Mouse (Mus musculus): ENCODE measurements around the gene Nt5c2. TPM values are rescaled to one million over a fixed set of nuclear protein-coding genes. Genes with fewer than 3 reads are reported as not detected.

Gene Nt5c2
- polyA plus RNA-seq, 1 experiment from 2014 or later = 70.4 TPM

DNA sequence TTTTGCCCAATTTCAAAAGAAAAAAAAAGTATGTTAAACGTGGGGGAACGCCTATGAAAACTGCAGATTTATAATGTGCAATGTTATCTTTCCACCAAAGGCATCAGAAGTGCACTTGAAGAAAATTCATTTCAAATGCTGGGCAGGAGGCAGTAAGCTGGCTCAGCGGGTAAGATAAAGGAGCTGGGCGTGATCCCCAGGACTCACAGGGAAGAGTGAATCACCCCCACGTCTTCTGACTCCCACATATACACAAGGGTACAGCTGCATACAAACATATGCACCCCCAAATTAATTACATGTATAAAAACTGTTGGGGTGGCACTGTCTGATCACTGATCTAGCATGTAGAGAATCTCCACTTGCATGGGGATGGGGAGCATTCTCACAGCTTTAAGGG is 82.3 kb downstream of the Nt5c2 start:
- H3K4me1 ChIP-seq = peaks cover 12% of the 10 kb centered on the region
- no peak overlapping the region for H3K4me3 ChIP-seq
- no peak overlapping the region for H3K9ac ChIP-seq
- H3K27ac ChIP-seq = no peak overlapping the region
- WGBS = 78% methylated on average over 5 of the region's 5 CpGs
- H3K9me3 ChIP-seq = no peaks in the 10 kb centered on the region
- no peaks in the 10 kb centered on the region for H3K36me3 ChIP-seq
- H3K4me2 ChIP-seq = no peak overlapping the region
- H3K27me3 ChIP-seq = no peaks in the 10 kb centered on the region
- no peak for ATAC-seq (ENCODE audit: insufficient number of reproducible peaks, low FRiP score, low TSS enrichment, low read depth)

DNA sequence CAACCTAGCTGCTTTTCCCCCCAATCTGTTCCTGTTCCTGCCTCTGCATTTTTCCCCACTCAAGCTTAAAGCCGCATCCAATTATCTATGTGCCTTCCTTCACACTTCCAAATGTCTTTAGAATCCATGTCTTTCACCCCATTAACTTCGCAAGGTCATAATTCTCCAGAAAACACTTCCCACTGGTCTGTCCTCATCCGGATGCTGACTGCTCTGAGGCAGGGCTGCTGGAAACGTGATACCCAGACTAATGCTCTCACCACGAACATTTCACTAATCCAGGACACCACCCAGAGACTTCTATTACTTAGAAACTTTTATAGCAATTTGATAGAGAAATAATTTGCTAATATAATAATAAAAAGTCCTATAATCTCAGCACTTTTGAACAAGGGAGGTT is 84.9 kb downstream of the Nt5c2 start:
- Histone ChIP-seq H3K9ac (no peak overlapping the region), H3K36me3 (no peaks in the 10 kb centered on the region), H3K4me3 (no peak overlapping the region), H3K27me3 (no peaks in the 10 kb centered on the region), H3K27ac (no peak overlapping the region), H3K4me2 (no peak overlapping the region), H3K9me3 (no peaks in the 10 kb centered on the region), H3K4me1 (peaks cover 10% of the 10 kb centered on the region)
- WGBS = 51% methylated on average over 5 of the region's 5 CpGs
- no peak for ATAC-seq (ENCODE audit: insufficient number of reproducible peaks, low FRiP score, low TSS enrichment, low read depth)

DNA sequence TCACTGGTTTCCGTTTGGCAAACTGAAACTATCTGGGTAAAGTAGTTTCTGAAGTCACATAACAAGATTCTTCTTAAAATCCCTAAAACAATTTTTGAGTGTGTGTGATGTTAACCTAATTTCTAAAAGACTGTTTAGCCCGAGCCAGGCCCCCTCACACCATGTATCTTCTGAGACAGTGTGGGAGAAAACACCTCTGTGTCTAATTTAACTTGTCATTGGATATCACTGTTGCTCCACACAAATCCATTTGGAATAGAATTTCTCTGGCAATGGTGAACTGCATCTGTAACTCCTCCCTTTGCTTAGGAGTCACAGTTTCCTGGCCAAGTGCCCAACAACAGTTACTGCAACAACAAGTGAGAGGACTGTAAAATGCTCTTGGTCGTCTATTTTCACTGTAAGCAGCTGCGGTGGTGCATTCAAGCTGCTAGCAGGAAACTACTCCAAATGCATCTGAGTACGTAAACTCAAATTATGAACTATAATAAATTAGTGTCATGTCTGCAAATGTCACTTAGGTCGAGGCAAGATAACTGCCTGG is 85.8 kb downstream of the Nt5c2 start:
- no peaks in the 10 kb centered on the region for H3K27me3 ChIP-seq
- H3K36me3 ChIP-seq = no peaks in the 10 kb centered on the region
- no peak overlapping the region for H3K4me2 ChIP-seq
- ATAC-seq (ENCODE audit: insufficient number of reproducible peaks, low FRiP score, low TSS enrichment, low read depth) = 0 out of 2 replicates have a peak, but pooled peaks have one; percentile 14
- peaks cover 10% of the 10 kb centered on the region for H3K4me1 ChIP-seq
- 19% methylated on average over 6 of the region's 6 CpGs for WGBS
- no peaks in the 10 kb centered on the region for H3K9me3 ChIP-seq
- no peak overlapping the region for H3K9ac ChIP-seq
- peak overlapping the region; percentile 2 for H3K27ac ChIP-seq
- H3K4me3 ChIP-seq = no peak overlapping the region

DNA sequence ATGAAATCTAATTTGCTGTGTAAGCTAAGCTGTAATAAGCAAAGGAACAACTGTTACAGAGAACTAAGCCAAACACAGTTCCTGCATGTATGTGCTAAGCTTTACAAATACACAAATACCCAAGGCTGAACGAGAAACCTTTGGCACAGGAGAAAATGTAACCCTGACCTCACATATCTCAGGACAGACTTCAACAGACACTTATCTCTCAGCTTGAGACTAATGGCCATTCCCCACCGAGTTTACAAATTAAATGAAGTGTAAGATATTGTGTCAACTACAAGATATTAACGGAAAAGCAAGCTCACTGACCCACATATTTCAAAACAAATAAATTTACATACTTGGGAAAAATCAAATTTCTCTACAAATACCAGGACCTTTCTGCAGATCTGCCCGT is 86.8 kb downstream of the Nt5c2 start:
- no peaks in the 10 kb centered on the region for H3K9me3 ChIP-seq
- H3K27ac ChIP-seq = no peak overlapping the region
- WGBS = 69% methylated on average over 4 of the region's 4 CpGs
- H3K4me3 ChIP-seq = no peak overlapping the region
- H3K4me1 ChIP-seq = peaks cover 10% of the 10 kb centered on the region
- no peaks in the 10 kb centered on the region for H3K36me3 ChIP-seq
- no peak overlapping the region for H3K4me2 ChIP-seq
- H3K27me3 ChIP-seq = no peaks in the 10 kb centered on the region
- H3K9ac ChIP-seq = no peak overlapping the region
- no peak for ATAC-seq (ENCODE audit: insufficient number of reproducible peaks, low FRiP score, low TSS enrichment, low read depth)

DNA sequence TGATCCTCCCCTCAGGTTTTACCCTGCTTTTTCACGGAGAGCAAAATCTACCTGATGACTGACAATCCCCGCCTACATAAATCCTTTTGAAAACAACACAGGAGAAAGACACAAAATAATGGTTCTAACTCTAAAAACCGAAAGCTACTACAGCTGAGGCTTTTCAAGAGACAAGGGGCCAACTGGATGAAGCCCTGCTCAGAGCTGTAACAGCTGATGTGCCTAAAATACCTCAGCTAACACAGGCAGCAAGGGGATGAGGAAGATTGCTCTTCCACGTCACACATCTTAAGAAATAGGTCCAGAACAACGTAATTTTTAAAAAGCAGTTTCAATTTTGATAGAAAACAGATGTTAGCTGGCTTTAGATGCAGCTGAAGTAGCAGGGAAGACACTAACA is 88.0 kb downstream of the Nt5c2 start:
- Histone ChIP-seq H3K27ac (peak overlapping the region; percentile 35; the same call in 1 of the 2 replicates), H3K27me3 (no peaks in the 10 kb centered on the region), H3K4me1 (peaks cover 10% of the 10 kb centered on the region), H3K4me2 (no peak overlapping the region), H3K4me3 (no peak overlapping the region), H3K9me3 (no peaks in the 10 kb centered on the region), H3K9ac (no peak overlapping the region), H3K36me3 (no peaks in the 10 kb centered on the region)
- 36% methylated on average over 5 of the region's 5 CpGs for WGBS
- ATAC-seq (ENCODE audit: insufficient number of reproducible peaks, low FRiP score, low TSS enrichment, low read depth) = no peak

DNA sequence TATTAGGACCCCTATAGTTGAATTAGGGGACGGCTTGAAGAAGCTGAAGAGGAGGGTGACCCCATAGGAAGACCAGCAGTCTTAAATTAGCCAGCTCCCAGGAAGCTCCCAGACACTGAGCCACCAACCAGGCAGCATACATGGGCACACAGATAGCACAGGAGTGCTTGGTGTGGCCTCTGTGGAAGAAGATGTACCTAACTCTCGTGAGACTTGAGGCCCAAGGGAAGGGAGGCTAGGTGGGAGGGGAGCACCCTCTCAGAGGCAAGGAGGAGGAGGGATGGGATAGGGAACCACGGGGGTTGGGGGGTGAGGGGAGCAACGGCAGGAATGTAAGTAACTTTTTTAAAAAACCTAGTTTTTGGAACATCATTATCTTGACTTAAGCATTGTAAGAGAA is 88.6 kb downstream of the Nt5c2 start:
- no peak overlapping the region for H3K27ac ChIP-seq
- WGBS = 62% methylated on average over 4 of the region's 4 CpGs
- peaks cover 10% of the 10 kb centered on the region for H3K4me1 ChIP-seq
- H3K9ac ChIP-seq = no peak overlapping the region
- H3K4me2 ChIP-seq = no peak overlapping the region
- no peaks in the 10 kb centered on the region for H3K9me3 ChIP-seq
- no peaks in the 10 kb centered on the region for H3K36me3 ChIP-seq
- ATAC-seq (ENCODE audit: insufficient number of reproducible peaks, low FRiP score, low TSS enrichment, low read depth) = no peak
- no peaks in the 10 kb centered on the region for H3K27me3 ChIP-seq
- H3K4me3 ChIP-seq = no peak overlapping the region

DNA sequence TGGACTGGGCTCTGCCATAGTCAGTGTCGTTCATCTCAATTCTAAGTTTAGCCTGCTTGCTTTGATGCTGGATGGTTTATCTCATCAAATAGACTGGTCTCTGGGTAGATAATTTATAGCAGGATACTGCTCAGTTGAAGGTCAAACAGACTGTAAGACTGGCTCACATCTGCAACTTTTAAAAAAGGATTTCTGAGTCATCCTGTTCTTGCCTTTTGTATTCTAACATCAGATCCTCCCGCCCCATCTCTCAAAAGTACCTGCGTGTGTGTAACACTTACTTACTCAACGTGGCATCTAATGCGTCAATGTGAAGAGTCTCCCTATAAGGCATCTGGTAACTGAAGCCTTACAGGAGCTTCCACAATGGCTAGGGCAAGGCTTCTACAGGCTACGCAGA is 94.4 kb downstream of the Nt5c2 start:
- H3K27ac ChIP-seq = no peak overlapping the region
- 80% methylated on average over 6 of the region's 6 CpGs for WGBS
- no peak for ATAC-seq (ENCODE audit: insufficient number of reproducible peaks, low FRiP score, low TSS enrichment, low read depth)

DNA sequence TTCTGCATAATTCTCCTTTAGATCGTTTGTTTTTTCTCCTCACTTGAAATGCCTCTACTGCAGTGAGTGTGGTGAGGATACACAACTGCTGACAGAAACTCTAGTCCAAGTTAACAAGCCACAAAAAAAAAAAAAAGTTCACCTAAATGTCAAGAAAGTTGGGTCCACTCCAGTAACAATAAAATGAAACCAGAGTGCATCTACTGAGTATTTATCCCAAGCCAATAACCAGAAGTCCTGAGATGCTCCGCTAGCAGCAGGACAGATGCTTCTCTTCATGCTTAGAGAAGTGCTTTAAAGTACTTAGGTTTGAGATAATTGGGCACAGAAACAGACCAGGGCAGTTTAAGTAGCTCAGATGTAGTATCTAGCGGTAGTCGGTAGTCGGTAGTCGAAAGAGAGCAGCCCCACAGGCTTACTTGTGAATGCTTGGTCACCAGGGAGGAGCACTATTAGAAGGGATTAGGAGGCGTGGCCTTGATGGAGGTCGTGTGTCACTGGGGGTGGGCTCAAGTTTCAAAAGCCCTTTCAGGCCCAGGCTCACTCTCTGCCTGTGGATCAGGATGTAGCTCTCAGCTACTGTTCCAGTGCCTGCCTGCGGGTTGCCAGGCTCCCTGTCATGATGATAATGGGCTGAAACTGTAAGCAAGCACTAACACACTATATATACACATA is 99.4 kb downstream of the Nt5c2 start:
- no peaks in the 10 kb centered on the region for H3K27me3 ChIP-seq
- H3K4me2 ChIP-seq = no peak overlapping the region
- no peaks in the 10 kb centered on the region for H3K9me3 ChIP-seq
- no peak overlapping the region for H3K9ac ChIP-seq
- no peak overlapping the region for H3K27ac ChIP-seq
- WGBS = 65% methylated on average over 9 of the region's 9 CpGs
- no peaks in the 10 kb centered on the region for H3K36me3 ChIP-seq
- no peaks in the 10 kb centered on the region for H3K4me1 ChIP-seq
- ATAC-seq (ENCODE audit: insufficient number of reproducible peaks, low FRiP score, low TSS enrichment, low read depth) = no peak
- H3K4me3 ChIP-seq = no peak overlapping the region

More for the DNA sequence above, 94.4 kb downstream of the Nt5c2 start:
- no peaks in the 10 kb centered on the region for H3K27me3 ChIP-seq
- no peaks in the 10 kb centered on the region for H3K4me1 ChIP-seq
- H3K4me3 ChIP-seq = no peak overlapping the region
- no peak overlapping the region for H3K4me2 ChIP-seq
- no peaks in the 10 kb centered on the region for H3K9me3 ChIP-seq
- no peaks in the 10 kb centered on the region for H3K36me3 ChIP-seq
- H3K9ac ChIP-seq = no peak overlapping the region

DNA sequence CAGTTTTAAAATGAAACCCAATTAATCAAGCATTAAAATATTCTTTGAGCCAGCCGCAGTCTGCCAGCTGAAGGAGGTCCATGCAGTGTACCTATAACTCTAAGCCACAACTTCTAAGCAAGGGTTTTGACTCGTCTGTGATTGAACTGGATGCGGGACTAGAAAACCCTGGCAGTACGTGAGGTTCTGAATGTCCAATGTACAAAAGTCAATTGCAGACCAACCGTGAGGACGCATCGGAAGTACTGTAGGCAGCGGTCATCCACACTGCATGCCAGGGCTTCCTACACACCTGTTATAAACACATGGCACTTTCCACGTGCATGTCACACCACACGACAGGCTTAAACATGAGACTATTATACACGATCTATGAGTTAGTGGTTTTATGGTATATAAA is 101.3 kb downstream of the Nt5c2 start:
- WGBS = 90% methylated on average over 11 of the region's 11 CpGs
- H3K4me1 ChIP-seq = peaks cover 7% of the 10 kb centered on the region; the same call in 1 of the 2 replicates
- no peaks in the 10 kb centered on the region for H3K9me3 ChIP-seq
- no peak for ATAC-seq (ENCODE audit: insufficient number of reproducible peaks, low FRiP score, low TSS enrichment, low read depth)
- no peaks in the 10 kb centered on the region for H3K36me3 ChIP-seq
- H3K4me2 ChIP-seq = no peak overlapping the region
- H3K27me3 ChIP-seq = no peaks in the 10 kb centered on the region
- H3K27ac ChIP-seq = no peak overlapping the region
- no peak overlapping the region for H3K4me3 ChIP-seq
- H3K9ac ChIP-seq = no peak overlapping the region

DNA sequence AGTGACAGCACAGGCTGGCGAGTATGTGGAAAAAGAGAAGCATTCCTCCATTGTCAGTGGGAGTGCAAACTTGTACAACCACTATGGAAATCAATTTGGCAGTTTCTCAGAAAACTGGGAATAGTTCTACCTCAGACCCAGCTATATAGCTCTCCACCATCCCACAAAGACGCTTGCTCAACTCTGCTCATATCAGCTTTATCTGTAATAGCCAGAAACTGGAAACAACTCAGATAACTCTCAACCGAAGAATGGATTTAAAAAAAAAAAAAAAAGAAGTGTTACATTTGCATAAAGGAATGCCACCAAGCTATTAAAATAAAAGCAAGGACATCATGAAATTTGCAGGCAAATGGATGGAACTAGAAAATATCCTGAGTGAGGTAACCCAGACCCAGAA is 103.5 kb downstream of the Nt5c2 start:
- H3K27ac ChIP-seq = no peak overlapping the region
- no peak overlapping the region for H3K4me3 ChIP-seq
- H3K27me3 ChIP-seq = no peaks in the 10 kb centered on the region
- no peaks in the 10 kb centered on the region for H3K9me3 ChIP-seq
- 79% methylated on average over 3 of the region's 3 CpGs for WGBS
- no peak overlapping the region for H3K9ac ChIP-seq
- H3K4me1 ChIP-seq = peaks cover 8% of the 10 kb centered on the region; the same call in 1 of the 2 replicates
- H3K4me2 ChIP-seq = no peak overlapping the region
- no peaks in the 10 kb centered on the region for H3K36me3 ChIP-seq
- no peak for ATAC-seq (ENCODE audit: insufficient number of reproducible peaks, low FRiP score, low TSS enrichment, low read depth)

DNA sequence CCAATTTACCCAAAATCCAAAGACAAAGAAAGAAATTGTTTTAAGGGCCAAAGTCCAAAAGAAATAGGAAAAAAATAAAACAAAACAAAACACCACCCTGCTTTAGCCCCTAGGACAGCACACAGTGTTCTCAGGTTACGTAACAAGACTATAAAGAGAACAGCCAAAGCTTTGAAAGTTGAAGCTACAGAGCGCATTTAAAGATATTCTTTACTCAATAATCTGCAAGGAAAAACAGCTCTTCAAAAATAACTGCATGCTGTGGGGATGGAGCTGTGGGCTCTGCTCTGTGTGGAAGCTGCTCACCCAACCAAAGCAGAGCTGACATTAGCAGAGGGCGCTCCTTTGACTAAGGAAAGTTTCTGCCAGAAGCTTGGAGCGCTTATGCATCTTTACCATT is 106.0 kb downstream of the Nt5c2 start:
- Histone ChIP-seq H3K4me1 (peaks cover 8% of the 10 kb centered on the region; the same call in 1 of the 2 replicates), H3K9ac (no peak overlapping the region), H3K27me3 (no peaks in the 10 kb centered on the region), H3K36me3 (peaks cover 4% of the 10 kb centered on the region; the same call in 1 of the 2 replicates), H3K4me3 (no peak overlapping the region), H3K27ac (peak overlapping the region; percentile 27), H3K4me2 (no peak overlapping the region), H3K9me3 (no peaks in the 10 kb centered on the region)
- no peak for ATAC-seq (ENCODE audit: insufficient number of reproducible peaks, low FRiP score, low TSS enrichment, low read depth)
- 52% methylated on average over 4 of the region's 4 CpGs for WGBS

DNA sequence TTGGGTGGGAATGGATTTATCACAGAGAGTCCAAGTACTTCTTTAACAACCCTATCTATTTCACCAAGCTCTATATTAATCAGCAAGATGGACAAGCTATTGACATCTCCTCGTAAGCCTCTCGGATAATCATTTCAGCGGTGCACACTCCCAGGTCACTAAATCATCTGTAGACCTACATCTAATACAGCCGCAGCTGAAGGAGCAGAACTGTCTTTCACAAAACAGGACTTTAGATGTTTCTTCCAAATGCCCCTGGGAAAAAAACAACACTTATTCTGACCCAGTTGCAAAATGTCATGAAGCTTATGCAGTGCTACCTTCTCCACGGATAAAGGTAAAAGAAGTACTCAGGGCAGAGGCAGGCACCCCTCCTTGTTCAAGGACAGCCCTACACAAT is 106.7 kb downstream of the Nt5c2 start:
- 83% methylated on average over 5 of the region's 5 CpGs for WGBS
- Histone ChIP-seq H3K36me3 (peaks cover 4% of the 10 kb centered on the region; the same call in 1 of the 2 replicates), H3K4me3 (no peak overlapping the region), H3K9me3 (no peaks in the 10 kb centered on the region), H3K27me3 (no peaks in the 10 kb centered on the region), H3K4me2 (no peak overlapping the region), H3K9ac (no peak overlapping the region), H3K4me1 (peaks cover 8% of the 10 kb centered on the region; the same call in 1 of the 2 replicates), H3K27ac (no peak overlapping the region)
- no peak for ATAC-seq (ENCODE audit: insufficient number of reproducible peaks, low FRiP score, low TSS enrichment, low read depth)

All from limb, embryonic 15.5 days (tissue).